Mouse (Mus musculus): ENCODE results near the gene Zxdb.
"Not testable (repeated sequence)": the region's sequence is repeated elsewhere in the genome, so short reads cannot be mapped to it uniquely, and the experiment has no call there.

Zxdb gene

GRCm38 (mm10) chrX:94724192-94724971 is at the start of gene Zxdb:
Zxdb (plus strand) TSS chrX:94724569.
- not testable (repeated sequence) for DNase-seq (ENCODE audit: low read depth, low spot score)

GRCm38 (mm10) chrX:94674977-94675376 is 49.4 kb upstream of the Zxdb start:
- no peak for DNase-seq (ENCODE audit: low read depth, low spot score)

- DNase-seq (ENCODE audit: low read depth, low spot score), result not testable (repeated sequence)
Measured at GRCm38 (mm10) chrX:94681581-94681980, 42.8 kb upstream of the Zxdb start.

- DNase-seq (ENCODE audit: low read depth, low spot score), result not testable (repeated sequence)
Measured at GRCm38 (mm10) chrX:94689593-94689992, 34.8 kb upstream of the Zxdb start.

- DNase-seq (ENCODE audit: low read depth, low spot score), result not testable (repeated sequence)
Measured at GRCm38 (mm10) chrX:94706676-94707075, 17.7 kb upstream of the Zxdb start.

GRCm38 (mm10) chrX:94709752-94710151 is 14.6 kb upstream of the Zxdb start:
- not testable (repeated sequence) for DNase-seq (ENCODE audit: low read depth, low spot score)

- not testable (repeated sequence) for DNase-seq (ENCODE audit: low read depth, low spot score)
Measured at GRCm38 (mm10) chrX:94724972-94725569, 702 bp downstream of the Zxdb start.

GRCm38 (mm10) chrX:94725627-94726083 is 1.3 kb downstream of the Zxdb start:
- DNase-seq (ENCODE audit: low read depth, low spot score), result not testable (repeated sequence)

- DNase-seq (ENCODE audit: low read depth, low spot score), result no peak
Measured at GRCm38 (mm10) chrX:94731596-94731995, 7.2 kb downstream of the Zxdb start.

GRCm38 (mm10) chrX:94753733-94754132 is 29.4 kb downstream of the Zxdb start:
- no peak for DNase-seq (ENCODE audit: low read depth, low spot score)

- no peak for DNase-seq (ENCODE audit: low read depth, low spot score)
Measured at GRCm38 (mm10) chrX:94759959-94760358, 35.6 kb downstream of the Zxdb start.

GRCm38 (mm10) chrX:94773876-94774275 is 49.5 kb downstream of the Zxdb start:
- no peak for DNase-seq (ENCODE audit: low read depth, low spot score)
